Comparison of ENCODE assay signal across 8 mouse cellular contexts in genomic region chr13:29986756-29987120, GRCm38 (mm10). TPM values are rescaled to one million over a fixed set of nuclear protein-coding genes. Genes with fewer than 3 reads are reported as not detected.
A peak's percentile ranks its signal among the peaks of the same experiment; 100 is the strongest.
DNase-seq lines count a peak whose midpoint lies in the region; ATAC-seq and TF ChIP-seq lines count a peak whose summit lies in the region.

No protein-coding gene starts in this region.

- H3K4me2 ChIP-seq in heart, embryonic 12.5 days = peak overlapping the region; percentile 86
- H3K4me2 ChIP-seq in forebrain, embryonic 16.5 days (ENCODE audit: low read length) = peak overlapping the region; percentile 100
- H3K4me2 ChIP-seq in liver, postnatal 0 days (ENCODE audit: low read depth, low read length) = peak overlapping the region; percentile 63

- no peak for TF ChIP-seq CTCF in ES-Bruce4 (IDR thresholded peaks at IDR 0.05; ENCODE audit: low read depth, low read length)
- TF ChIP-seq CTCF in liver, postnatal 0 days (IDR thresholded peaks at IDR 0.05; ENCODE audit: low read depth) = no peak

- no peak for TF ChIP-seq POLR2A in ES-Bruce4 (IDR thresholded peaks at IDR 0.05; ENCODE audit: insufficient read depth, low read length)

- H3K27me3 ChIP-seq in heart, embryonic 12.5 days (replicated peaks) = peaks cover 8% of the 10 kb centered on the region; the same call in 1 of the 2 replicates
- no peaks in the 10 kb centered on the region; the same call in 1 of the 2 replicates for H3K27me3 ChIP-seq in ES-Bruce4 (ENCODE audit: control insufficient read depth, insufficient read depth, low read length, poor library complexity, severe bottlenecking)
- H3K27me3 ChIP-seq in forebrain, embryonic 16.5 days (replicated peaks; ENCODE audit: control insufficient read depth, insufficient read depth, low read length) = no peaks in the 10 kb centered on the region
- no peaks in the 10 kb centered on the region for H3K27me3 ChIP-seq in liver, postnatal 0 days (ENCODE audit: insufficient read depth, low read length)

- WGBS in heart, embryonic 12.5 days = 14% methylated on average over 9 of the region's 9 CpGs
- WGBS in forebrain, embryonic 16.5 days = 13% methylated on average over 9 of the region's 9 CpGs
- 7% methylated on average over 9 of the region's 9 CpGs for WGBS in liver, postnatal 0 days (ENCODE audit: insufficient replicate concordance)

- no peak for ATAC-seq in heart, embryonic 12.5 days (ENCODE audit: insufficient number of reproducible peaks, low FRiP score)
- ATAC-seq in forebrain, embryonic 16.5 days = no peak
- peak; percentile 0; the same call in 1 of the 2 replicates for ATAC-seq in liver, postnatal 0 days

- peak overlapping the region; percentile 57; the same call in 1 of the 2 replicates for H3K9ac ChIP-seq in heart, embryonic 12.5 days
- peak overlapping the region; percentile 78 for H3K9ac ChIP-seq in ES-Bruce4 (ENCODE audit: low read depth, poor library complexity, severe bottlenecking)
- peak overlapping the region; percentile 37 for H3K9ac ChIP-seq in forebrain, embryonic 16.5 days (replicated peaks; ENCODE audit: low read depth, low read length)
- H3K9ac ChIP-seq in liver, postnatal 0 days (replicated peaks) = peak overlapping the region; percentile 26

- H3K27ac ChIP-seq in heart, embryonic 12.5 days (ENCODE audit: poor library complexity, severe bottlenecking) = peak overlapping the region; percentile 59
- peak overlapping the region; percentile 39; the same call in 1 of the 2 replicates for H3K27ac ChIP-seq in ES-Bruce4 (ENCODE audit: insufficient read depth, low read length)
- no peak overlapping the region; the same call in 1 of the 2 replicates for H3K27ac ChIP-seq in forebrain, embryonic 16.5 days (ENCODE audit: low read length)
- peak overlapping the region; percentile 79 for H3K27ac ChIP-seq in liver, postnatal 0 days (ENCODE audit: low read depth)

- TF ChIP-seq EP300 in ES-Bruce4 (IDR thresholded peaks at IDR 0.05; ENCODE audit: insufficient read depth, low read depth, low read length) = no peak
- TF ChIP-seq EP300 in liver, postnatal 0 days (IDR thresholded peaks at IDR 0.05; ENCODE audit: low read depth) = no peak

- peaks cover 12% of the 10 kb centered on the region; the same call in 1 of the 2 replicates for H3K4me1 ChIP-seq in heart, embryonic 12.5 days (replicated peaks)
- peaks cover 2% of the 10 kb centered on the region for H3K4me1 ChIP-seq in ES-Bruce4 (ENCODE audit: control insufficient read depth, insufficient read depth, low read length)
- peaks cover 18% of the 10 kb centered on the region for H3K4me1 ChIP-seq in forebrain, embryonic 16.5 days (replicated peaks; ENCODE audit: control insufficient read depth, insufficient read depth, low read length)
- H3K4me1 ChIP-seq in liver, postnatal 0 days (ENCODE audit: insufficient read depth) = peaks cover 18% of the 10 kb centered on the region; the same call in 1 of the 2 replicates

- H3K4me3 ChIP-seq in heart, embryonic 12.5 days = peak overlapping the region; percentile 54
- peak overlapping the region; percentile 56 for H3K4me3 ChIP-seq in ES-Bruce4 (ENCODE audit: low read depth, low read length)
- peak overlapping the region; percentile 91 for H3K4me3 ChIP-seq in forebrain, embryonic 16.5 days (replicated peaks; ENCODE audit: low read length)
- H3K4me3 ChIP-seq in liver, postnatal 0 days (ENCODE audit: low read depth, low read length) = peak overlapping the region; percentile 46

- no peaks in the 10 kb centered on the region for H3K36me3 ChIP-seq in heart, embryonic 12.5 days
- no peaks in the 10 kb centered on the region; the same call in 1 of the 2 replicates for H3K36me3 ChIP-seq in ES-Bruce4 (ENCODE audit: control insufficient read depth, insufficient read depth, low read length, poor library complexity, severe bottlenecking)
- H3K36me3 ChIP-seq in forebrain, embryonic 16.5 days (ENCODE audit: control insufficient read depth, insufficient read depth) = no peaks in the 10 kb centered on the region
- no peaks in the 10 kb centered on the region for H3K36me3 ChIP-seq in liver, postnatal 0 days (replicated peaks; ENCODE audit: insufficient read depth, low read length)

- no peak for DNase-seq in heart, adult 8-10 months (ENCODE audit: low spot score)
- no peak for DNase-seq in liver, postnatal 0 days
- DNase-seq in urinary bladder, postnatal 14 days (ENCODE audit: low spot score) = no peak
- no peak for DNase-seq in ovary, adult 18-20 months (ENCODE audit: low spot score)
- DNase-seq in natural killer cell, adult 2 months (ENCODE audit: low spot score in 2 of 2) = no peak

- no peaks in the 10 kb centered on the region for H3K9me3 ChIP-seq in heart, embryonic 12.5 days (replicated peaks)
- H3K9me3 ChIP-seq in ES-Bruce4 (replicated peaks; ENCODE audit: control insufficient read depth, insufficient read depth, low read length, poor library complexity, severe bottlenecking) = no peaks in the 10 kb centered on the region
- H3K9me3 ChIP-seq in forebrain, embryonic 16.5 days (ENCODE audit: control insufficient read depth, low read length) = no peaks in the 10 kb centered on the region
- no peaks in the 10 kb centered on the region for H3K9me3 ChIP-seq in liver, postnatal 0 days (ENCODE audit: low read length)

RNA-seq across cellular contexts. Expression of gene E2f3, which starts 0.9 kb away (rescaled TPM):
- polyA plus RNA-seq in heart, embryonic 12.5 days (2016; fragmentation: Nextera tagmentation; extraction: Ambion mirVana) = 13.5 and 14.5 TPM in 2 replicates
- total RNA-seq in heart, adult 8-10 months (2022) = 1 to 10 TPM; 4.8 to 8.6 (median 6.5) TPM
- polyA plus RNA-seq in ES-Bruce4 (2011; ENCODE audit: insufficient read depth, insufficient read length, low read depth, missing spikeins) = 26.8 and 29.7 TPM in 2 replicates
- 6.9 and 7.3 TPM in 2 replicates for polyA plus RNA-seq in forebrain, embryonic 16.5 days (2015; fragmentation: Nextera tagmentation; extraction: Ambion mirVana)
- polyA plus RNA-seq in liver, postnatal 0 days (2015; fragmentation: Nextera tagmentation; extraction: Ambion mirVana) = 2.4 and 2.6 TPM in 2 replicates

Comparison
In these comparisons a context has a peak if more than half of its experiments do, and no peak if none do; other contexts are left out.
1. H3K9ac ChIP-seq: peak in every context shown above with its lines; median percentile 78 in ES-Bruce4; 57 in heart, embryonic 12.5 days; 37 in forebrain, embryonic 16.5 days; 26 in liver, postnatal 0 days.